Mouse (Mus musculus) v-Abl transformed pro-B cells (cell line): ENCODE measurements around the gene Scarf1.

Experiments used
- in situ Hi-C, 2 experiments: fragments of 400-800 bp; cut with MboI; formaldehyde crosslinking; loops; one replicate each; pipeline ENCODE4 v1.15.1; 2025; ENCODE audit not compliant: unreplicated experiment in 2 of 2

Scarf1 gene

GRCm38 (mm10) chr11:75509741-75510626, 3.4 kb upstream of the Scarf1 start, which contains the start of gene Rilp:
Rilp (plus strand) TSS chr11:75510094.
- in situ Hi-C loops, result loop anchor here in 1 of 2 experiments (25.0 kb wide), 1 partner anchor 402 kb away; no protein-coding TSS in a partner anchor

- in situ Hi-C loops, result loop anchor here in 1 of 2 experiments (25.0 kb wide), 1 partner anchor 402 kb away; no protein-coding TSS in a partner anchor
Observed at GRCm38 (mm10) chr11:75510627-75510993, 2.7 kb upstream of the Scarf1 start.

- in situ Hi-C loops, result loop anchor here in 1 of 2 experiments (25.0 kb wide), 1 partner anchor 401 kb away; no protein-coding TSS in a partner anchor
Observed at GRCm38 (mm10) chr11:75511213-75511612, 2.1 kb upstream of the Scarf1 start.

DNA sequence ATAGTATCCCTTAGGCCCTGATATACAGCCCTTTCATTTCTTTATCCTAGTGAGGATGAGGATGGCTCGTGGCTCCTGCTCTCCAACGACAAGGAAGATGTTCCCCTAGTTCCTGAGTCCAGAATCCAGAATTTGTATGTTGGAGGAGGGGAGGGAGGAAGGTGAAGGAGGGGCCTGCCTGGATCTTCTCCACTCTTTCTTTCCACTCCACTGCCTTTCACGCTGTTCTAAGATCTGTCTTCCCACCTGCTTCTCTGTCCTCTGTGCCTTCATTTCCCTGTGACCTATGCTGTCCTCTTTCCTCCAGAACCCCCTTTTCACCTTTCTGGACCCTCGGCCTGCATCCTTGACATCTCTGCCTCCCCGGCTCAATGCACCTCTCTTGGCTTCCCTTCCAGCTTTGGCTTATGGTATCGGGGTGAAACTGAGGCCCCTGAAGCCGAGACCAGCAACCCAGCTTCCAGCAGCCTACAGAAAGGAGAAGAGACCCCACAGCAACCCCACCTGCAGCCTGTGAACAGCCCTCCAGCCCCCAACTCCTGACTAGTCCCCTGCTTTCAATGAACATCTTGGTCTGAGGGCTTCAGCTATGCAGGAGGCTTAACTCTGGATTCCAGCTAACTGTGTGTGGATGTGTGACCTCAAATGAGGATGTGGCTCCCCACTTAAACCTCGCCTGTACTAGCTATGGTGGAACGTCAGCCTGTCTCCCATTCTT, 880 bp upstream of the Scarf1 start:
- in situ Hi-C loops, result loop anchor here in 1 of 2 experiments (25.0 kb wide), 1 partner anchor 400 kb away; no protein-coding TSS in a partner anchor

DNA sequence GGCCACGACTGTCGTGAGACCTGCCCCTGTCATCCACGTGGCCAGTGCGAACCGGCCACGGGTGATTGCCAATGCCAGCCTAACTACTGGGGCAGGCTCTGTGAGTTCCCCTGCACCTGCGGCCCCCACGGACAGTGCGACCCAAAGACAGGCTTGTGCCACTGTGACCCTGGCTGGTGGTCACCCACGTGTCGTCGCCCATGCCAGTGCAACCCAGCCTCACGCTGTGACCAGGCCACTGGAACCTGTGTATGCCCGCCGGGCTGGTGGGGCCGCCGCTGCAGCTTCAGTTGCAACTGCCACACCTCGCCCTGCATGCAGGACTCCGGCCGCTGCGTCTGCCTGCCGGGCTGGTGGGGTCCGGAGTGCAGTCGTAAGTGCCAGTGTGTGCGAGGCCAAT, 1.8 kb downstream of the Scarf1 start:
- in situ Hi-C loops, result loop anchor here in 1 of 2 experiments (25.0 kb wide), 1 partner anchor 397 kb away; no protein-coding TSS in a partner anchor

GRCm38 (mm10) chr11:75519834-75520633, 6.7 kb downstream of the Scarf1 start:
- in situ Hi-C loops, result loop anchor here in 1 of 2 experiments (10.0 to 25.0 kb wide), 2 partner anchors 115 to 392 kb away; no protein-coding TSS in a partner anchor

- in situ Hi-C loops, result loop anchor here in 1 of 2 experiments (10.0 to 25.0 kb wide), 2 partner anchors 117 to 391 kb away; no protein-coding TSS in a partner anchor
Observed at GRCm38 (mm10) chr11:75521609-75522008, 8.3 kb downstream of the Scarf1 start.

GRCm38 (mm10) chr11:75522793-75523192, 9.5 kb downstream of the Scarf1 start:
- in situ Hi-C loops, result loop anchor here in 1 of 2 experiments (10.0 to 25.0 kb wide), 2 partner anchors 118 to 390 kb away; no protein-coding TSS in a partner anchor

DNA sequence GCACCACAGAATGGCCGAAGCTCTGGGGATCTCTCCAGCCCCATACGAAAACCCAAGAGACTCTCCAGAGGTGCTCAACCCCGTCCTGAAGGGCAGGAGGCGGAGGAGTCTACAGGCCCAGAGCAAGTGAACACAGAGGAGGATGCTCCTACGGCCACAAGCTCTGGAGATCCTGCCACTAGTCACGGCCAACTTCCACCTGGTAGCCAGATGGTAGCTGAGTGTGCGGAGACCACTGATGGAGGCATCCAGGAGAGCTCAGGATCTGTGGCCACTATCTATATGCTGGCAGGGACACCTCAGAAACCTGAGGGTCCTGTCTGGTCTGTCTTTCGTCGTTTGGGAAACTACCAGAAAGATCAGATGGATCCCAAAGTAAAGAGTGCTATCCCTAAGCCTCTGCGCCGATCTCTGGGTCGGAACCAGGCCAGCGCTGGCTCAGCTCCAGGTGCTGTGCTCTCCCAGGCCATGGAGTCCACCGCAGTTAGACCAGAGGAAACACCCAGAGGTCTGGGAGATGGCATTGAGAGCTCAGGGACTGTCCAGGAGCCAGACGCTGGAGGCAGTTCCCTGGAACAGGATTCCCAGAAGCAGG, 12.3 kb downstream of the Scarf1 start:
- in situ Hi-C loops, result loop anchor here in 1 of 2 experiments (5.0 to 10.0 kb wide), 3 partner anchors 68 to 121 kb away; partner anchors contain the start of gene Inpp5k

- in situ Hi-C loops, result loop anchor here in 1 of 2 experiments (5.0 to 10.0 kb wide), 3 partner anchors 70 to 122 kb away; partner anchors contain the start of gene Inpp5k
Observed at GRCm38 (mm10) chr11:75526943-75527342, 13.6 kb downstream of the Scarf1 start.

DNA sequence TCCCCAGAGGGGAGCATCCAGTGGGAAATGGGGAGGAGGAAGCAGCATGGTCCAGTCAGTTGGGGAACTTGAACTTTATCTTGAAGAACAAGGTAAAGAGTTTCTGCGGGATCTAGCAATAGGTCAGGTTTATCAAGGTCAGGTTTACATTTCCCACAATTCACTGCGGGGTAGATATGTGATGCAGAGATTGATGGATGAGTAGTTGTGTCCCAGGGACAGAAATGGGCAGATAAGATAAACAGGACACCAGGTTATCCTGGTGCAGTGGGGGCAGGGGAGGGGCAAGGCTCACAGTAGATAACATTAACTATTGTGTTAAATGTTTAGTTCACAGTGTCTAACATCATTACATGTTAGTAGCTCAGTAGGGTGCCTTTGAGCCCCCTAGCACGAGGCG, 16.4 kb downstream of the Scarf1 start:
- in situ Hi-C loops, result loop anchor here (5.0 to 10.0 kb wide), 5 partner anchors 43 to 125 kb away; partner anchors contain the start of genes Inpp5k (in 1 of the 2) and Myo1c (in 1 of the 2)

DNA sequence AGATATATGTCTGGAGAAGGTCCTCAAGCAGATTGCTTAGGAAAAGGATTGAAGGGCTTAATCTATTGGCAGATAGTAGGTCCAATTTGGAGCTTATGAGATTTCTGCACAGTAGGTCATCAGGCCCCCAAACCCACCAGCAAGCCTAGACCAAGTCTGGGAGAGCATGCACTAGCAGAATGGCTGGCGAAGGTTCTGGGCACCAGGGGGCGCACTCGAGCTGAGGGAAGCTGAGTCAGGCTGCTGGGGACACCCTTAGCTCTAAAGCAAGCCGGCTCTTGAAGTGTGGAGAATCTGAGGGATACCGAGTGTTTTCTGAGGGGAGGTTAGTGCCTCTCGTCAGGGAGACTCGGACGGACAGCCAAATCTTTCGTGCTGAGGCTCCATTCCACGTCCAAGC, 17.0 kb downstream of the Scarf1 start:
- in situ Hi-C loops, result loop anchor here (5.0 to 10.0 kb wide), 2 partner anchors 42 to 124 kb away; partner anchors contain the start of gene Myo1c (in 1 of the 2)

GRCm38 (mm10) chr11:75530845-75531373, 17.6 kb downstream of the Scarf1 start:
- in situ Hi-C loops, result loop anchor here (5.0 to 10.0 kb wide), 2 partner anchors 41 to 124 kb away; partner anchors contain the start of gene Myo1c (in 1 of the 2)

GRCm38 (mm10) chr11:75531469-75532242, 18.3 kb downstream of the Scarf1 start, which contains the start of gene Slc43a2:
Slc43a2 (plus strand) TSS chr11:75531694.
- in situ Hi-C loops, result loop anchor here (5.0 to 10.0 kb wide), 2 partner anchors 41 to 123 kb away; partner anchors contain the start of gene Myo1c (in 1 of the 2)

GRCm38 (mm10) chr11:75532340-75533277, 19.3 kb downstream of the Scarf1 start:
- in situ Hi-C loops, result loop anchor here (5.0 to 10.0 kb wide), 2 partner anchors 40 to 122 kb away; partner anchors contain the start of gene Myo1c (in 1 of the 2)

DNA sequence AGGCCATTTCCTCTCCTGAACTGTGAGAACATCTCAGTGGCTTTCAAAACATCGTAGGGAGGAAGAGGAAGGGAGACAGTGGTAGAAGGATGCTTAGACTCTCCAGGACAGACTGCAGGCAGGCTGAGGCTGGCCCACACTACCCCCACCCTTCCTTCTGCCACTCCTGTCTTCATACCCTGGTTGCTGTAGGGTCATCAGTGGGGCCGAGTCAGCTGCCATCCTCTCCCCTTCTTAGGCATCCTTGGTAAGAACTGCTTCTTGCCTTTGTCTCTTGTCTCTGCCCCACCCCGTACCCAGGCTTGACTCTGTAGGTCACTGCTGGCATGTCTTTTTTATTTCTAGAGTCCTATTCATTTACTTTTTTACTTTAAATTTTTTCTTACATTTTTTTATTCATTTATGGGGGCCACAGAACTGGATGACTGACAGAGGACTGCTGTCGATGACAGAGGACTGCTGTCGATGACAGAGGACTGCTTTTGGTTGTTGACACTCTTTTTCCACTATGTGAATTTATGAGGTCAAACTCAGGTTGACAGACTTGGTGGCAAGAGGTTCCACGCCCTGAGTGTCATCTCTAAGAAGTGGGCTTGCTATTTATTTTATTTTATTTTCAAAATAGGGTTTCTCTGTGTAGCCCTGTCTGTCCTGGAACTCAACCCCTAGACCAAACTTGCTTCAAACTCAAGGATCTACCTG, 20.1 kb downstream of the Scarf1 start:
- in situ Hi-C loops, result loop anchor here (5.0 to 10.0 kb wide), 2 partner anchors 39 to 121 kb away; partner anchors contain the start of gene Myo1c (in 1 of the 2)
